Mouse (Mus musculus) lung, postnatal 4 days (tissue): ENCODE data around the gene Coa4.

Source experiments
- DNase-seq, 2 experiments: peaks; one replicate each; pipeline ENCODE4 v3.0.0; 2021

Gene Coa4

DNA sequence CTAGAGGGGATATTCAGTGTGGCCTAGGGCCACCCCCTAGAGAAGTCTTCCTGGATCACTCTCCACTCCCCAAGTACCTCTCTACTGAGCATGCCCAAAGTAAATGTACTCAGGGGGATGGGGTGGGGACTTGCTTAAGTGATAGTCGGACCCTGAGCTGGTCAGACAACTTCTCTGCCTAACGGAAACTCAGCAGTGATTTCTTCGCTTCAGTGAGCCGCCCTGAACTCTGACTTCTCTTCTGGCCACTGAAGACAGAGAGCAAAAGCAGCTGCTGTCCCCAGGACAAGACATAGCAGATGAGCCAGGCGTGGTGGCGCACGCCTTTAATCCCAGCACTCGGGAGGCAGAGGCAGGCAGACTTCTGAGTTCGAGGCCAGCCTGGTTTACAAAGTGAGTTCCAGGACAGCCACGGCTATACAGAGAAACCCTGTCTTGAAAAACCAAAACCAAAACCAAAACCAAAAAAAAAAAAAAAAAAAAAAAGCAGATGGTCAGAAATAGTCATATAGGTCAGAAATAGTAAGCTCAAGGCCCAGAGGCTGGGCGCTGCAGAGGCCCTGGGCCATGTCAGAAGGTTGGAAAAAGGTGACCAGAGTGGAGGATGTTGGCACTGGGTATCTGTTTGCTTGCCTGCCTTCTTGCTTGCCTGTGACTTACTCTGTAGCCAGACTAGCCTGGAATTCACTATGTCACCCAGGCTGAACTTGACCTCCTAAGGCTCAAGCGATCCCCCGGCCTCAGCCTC, 32.0 kb upstream of the Coa4 start:
- DNase-seq: no peak

GRCm38 (mm10) chr7:100506494-100506893, 30.4 kb upstream of the Coa4 start:
- DNase-seq: no peak

- DNase-seq: no peak
These were observed 28.2 kb upstream of the Coa4 start for GRCm38 (mm10) chr7:100508670-100509069.

GRCm38 (mm10) chr7:100511602-100512001, 25.3 kb upstream of the Coa4 start:
- no peak for DNase-seq

GRCm38 (mm10) chr7:100514573-100514972, 22.3 kb upstream of the Coa4 start, which contains the start of gene Dnajb13:
Gene Dnajb13, minus strand, starts transcription at chr7:100514960.
- no peak for DNase-seq

GRCm38 (mm10) chr7:100520204-100520603, 16.7 kb upstream of the Coa4 start:
- no peak for DNase-seq

DNA sequence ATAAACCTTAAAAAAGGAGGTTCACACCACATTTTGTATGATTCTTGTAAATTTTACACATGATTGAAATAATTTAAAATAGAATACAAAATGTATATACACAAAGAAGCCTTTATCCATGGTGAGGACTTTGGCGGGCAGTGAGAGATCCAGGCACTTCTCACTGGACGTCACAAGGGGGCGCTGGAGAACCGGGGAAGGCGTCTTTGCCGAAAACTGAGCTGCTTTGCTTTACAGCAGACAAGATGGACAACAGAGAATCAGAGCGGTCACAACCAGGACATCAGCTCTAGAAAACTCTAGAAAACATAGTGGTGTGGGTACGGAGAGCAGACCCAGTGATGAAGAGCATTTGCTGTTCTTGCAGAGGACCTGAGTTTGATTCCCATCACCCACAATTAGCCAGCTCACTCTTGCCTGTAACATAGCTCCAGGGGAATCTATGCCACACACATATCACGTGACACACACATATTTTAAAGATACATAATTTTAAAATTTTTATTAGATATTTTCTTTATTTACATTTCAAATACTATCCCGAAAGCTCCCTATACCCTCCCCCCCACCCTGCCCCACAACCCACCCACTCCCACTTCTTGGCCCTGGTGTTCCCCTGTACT, 16.1 kb upstream of the Coa4 start:
- peak; percentile 76 to 90 for DNase-seq

GRCm38 (mm10) chr7:100522222-100522621, 14.6 kb upstream of the Coa4 start:
- DNase-seq: no peak

- no peak for DNase-seq
These were observed 12.2 kb upstream of the Coa4 start for GRCm38 (mm10) chr7:100524669-100525068.

GRCm38 (mm10) chr7:100530766-100531165, 6.1 kb upstream of the Coa4 start:
- DNase-seq: no peak

- peak; percentile 31 to 56 for DNase-seq
These were observed 3.4 kb upstream of the Coa4 start for GRCm38 (mm10) chr7:100533503-100533902.

GRCm38 (mm10) chr7:100534216-100534615, 2.7 kb upstream of the Coa4 start:
- no peak for DNase-seq

DNA sequence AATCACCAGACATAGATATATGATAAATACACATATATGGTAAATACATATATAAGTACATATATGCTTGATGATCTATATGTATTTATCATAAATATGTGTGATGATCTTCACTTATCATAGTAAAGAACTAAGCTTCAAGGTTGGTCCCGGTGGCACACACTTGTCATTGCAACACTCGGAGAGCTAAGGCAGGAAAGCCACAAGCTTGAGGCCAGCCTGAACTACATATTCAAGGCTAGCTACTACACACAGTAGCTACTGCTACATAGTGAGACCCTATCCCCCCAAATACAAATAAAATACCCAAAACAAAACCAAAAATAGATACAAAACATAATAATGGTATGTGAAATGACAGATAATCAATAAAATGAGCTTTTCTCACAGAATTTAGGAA, 1.0 kb upstream of the Coa4 start:
- no peak for DNase-seq

DNA sequence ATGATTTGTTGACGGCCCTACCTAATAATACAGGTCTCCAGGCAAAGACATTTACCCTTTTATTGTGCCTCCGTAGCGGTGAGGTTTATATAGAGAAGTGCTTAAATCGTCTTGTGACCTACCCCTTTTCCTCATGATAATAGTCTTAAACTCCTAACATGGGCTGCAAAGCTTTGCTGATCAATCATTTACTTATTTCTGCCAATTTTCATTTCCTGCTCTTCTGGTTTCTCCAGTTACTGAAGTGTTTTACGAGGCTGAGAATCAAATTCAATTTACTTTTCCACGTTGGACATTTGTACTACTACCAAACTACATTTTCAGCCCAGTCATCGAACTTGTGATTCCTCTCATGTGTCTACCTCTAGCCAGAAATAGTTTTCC, 640 bp downstream of the Coa4 start:
- no peak for DNase-seq

GRCm38 (mm10) chr7:100539516-100539915, 2.6 kb downstream of the Coa4 start:
- peak in 1 of 2 experiments; percentile 19 for DNase-seq

DNA sequence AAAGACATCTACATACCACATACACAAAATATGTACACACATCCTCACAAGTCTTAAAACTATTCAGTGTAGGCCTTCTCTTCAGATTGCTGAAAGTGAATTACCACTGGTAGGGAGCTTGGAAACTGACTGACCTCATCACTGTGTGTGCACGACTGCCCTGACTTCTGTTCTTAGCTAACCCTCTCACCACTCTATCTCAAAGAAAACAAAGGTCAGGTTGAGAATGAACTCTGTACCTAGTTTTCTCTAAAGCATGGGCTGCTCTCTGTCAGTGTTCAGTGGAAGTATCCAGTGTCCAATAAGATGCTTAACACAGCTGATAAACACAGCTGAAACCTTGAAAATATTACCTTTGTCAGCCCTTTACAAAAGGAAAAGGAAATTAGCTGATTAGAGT, 7.6 kb downstream of the Coa4 start:
- DNase-seq: no peak

DNA sequence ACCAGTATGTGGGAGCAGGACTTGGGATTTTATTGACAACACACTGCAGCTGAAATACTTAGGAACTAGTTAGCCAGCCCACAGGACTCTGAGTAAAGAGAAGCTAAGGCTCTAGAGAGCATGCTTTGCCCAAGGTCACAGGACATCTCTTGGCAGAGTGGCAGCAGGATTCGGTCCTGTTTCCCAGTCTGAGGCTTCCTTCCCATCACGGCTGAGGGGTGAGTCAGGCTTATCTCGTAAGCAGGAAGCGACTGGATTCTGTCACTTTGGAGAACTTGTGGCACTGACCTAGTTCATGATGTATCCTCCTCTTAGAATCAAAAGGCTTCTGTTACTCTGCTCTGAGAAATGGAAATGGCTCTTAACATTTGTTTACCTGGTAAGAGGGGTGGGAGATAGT, 10.8 kb downstream of the Coa4 start:
- DNase-seq: no peak

DNA sequence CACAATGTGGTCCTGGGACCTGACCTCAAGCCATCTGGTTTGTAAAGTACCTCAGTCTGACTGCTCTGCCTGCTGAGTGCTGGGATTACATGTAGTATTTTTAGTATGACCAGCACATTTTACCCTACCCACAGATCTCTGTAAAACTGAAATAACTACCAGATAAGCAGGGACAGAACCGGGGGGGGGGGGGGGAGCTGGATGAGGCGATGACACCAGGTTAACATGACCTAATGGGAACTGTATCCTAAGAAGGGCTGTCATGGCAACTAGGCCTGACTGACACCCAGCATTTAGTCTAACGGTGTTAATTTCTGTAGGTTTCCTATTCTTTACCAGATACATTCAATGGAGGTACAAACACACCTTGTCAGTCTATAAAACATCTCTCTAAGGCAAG, 12.9 kb downstream of the Coa4 start:
- no peak for DNase-seq

- peak in 1 of 2 experiments; percentile 30 for DNase-seq
These were observed 13.6 kb downstream of the Coa4 start for GRCm38 (mm10) chr7:100550338-100551007.

DNA sequence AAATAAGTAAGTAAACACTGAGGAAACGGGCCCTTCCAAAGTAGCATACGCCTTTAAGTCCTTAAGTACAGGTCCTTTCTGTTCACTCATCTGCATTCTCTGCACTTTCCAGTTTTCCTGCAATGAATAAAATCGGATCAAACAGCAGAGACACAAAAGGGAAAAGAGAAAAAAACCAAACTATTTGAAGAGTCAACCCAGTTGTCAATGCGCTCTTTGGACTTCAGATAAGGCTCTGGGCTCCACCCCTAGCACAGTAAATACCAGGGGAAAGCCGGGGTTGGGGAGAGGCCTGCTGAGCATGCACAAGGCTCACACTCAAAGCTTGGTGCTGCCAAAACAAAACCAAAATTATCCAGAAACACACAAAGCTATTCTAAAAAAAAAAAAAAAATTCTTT, 18.1 kb downstream of the Coa4 start:
- DNase-seq: no peak

DNA sequence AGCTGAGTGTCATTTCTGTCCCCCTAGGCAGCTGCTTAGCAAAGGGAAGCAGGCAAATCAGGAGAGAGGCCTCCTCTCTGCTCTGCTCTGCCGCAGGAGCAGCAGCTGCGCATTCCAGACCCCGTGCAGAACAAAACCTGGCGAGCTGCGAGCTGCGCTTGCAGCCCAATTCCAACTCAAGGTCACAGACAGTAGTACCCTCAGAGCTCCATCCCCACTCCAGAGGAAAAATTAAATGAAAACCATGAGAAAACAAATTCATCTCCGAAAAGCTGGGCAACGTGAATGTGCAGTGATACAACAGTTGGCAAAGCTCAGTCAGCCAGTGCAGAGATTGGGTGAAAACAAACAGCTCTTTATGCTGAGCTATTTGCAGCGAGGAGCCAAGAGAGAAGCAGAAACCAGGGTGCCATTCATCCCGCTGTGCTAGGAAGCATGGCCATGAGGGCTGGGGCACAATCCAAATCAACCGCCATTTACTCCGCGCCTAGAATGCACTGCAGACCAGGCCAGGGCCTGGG, 18.6 kb downstream of the Coa4 start:
- no peak for DNase-seq

GRCm38 (mm10) chr7:100557241-100557640, 20.4 kb downstream of the Coa4 start:
- no peak for DNase-seq

GRCm38 (mm10) chr7:100559331-100559730, 22.5 kb downstream of the Coa4 start:
- DNase-seq: no peak
